Mouse (Mus musculus) liver, postnatal 0 days (tissue): ENCODE results near the gene Psmb8. TPM values are rescaled to one million over a fixed set of nuclear protein-coding genes. Genes with fewer than 3 reads are reported as not detected.

Experiments used
- ATAC-seq: fragments of 200-750 bp; cut with Nextera tagmentation; 2 replicates; pipeline ENCODE4 v1.8.0; 2017; ENCODE audit warnings: mild to moderate bottlenecking, moderate library complexity
- DNase-seq: peaks from one replicate; pipeline ENCODE4 v3.0.0-alpha.2; 2016
- H3K27ac ChIP-seq: fragments of 300-500 bp; sonication (generic); 2 replicates; pipeline ENCODE4 v1.5.1; 2014; ENCODE audit warnings: antibody characterized with exemption, moderate library complexity, mild to moderate bottlenecking, low read depth
- H3K27me3 ChIP-seq: fragments of 300-500 bp; sonication (generic); 2 replicates; pipeline ENCODE4 v1.6.1; 2014; ENCODE audit warnings: low read length, control low read depth, mixed read lengths; ENCODE audit not compliant: insufficient read depth
- H3K36me3 ChIP-seq: fragments of 300-500 bp; sonication (generic); replicated peaks from 2 replicates; pipeline ENCODE4 v1.6.1; 2014; ENCODE audit warnings: mild to moderate bottlenecking, control low read depth, low read length, moderate library complexity, mixed read lengths; ENCODE audit not compliant: insufficient read depth
- H3K4me1 ChIP-seq: fragments of 300-500 bp; sonication (generic); 2 replicates; pipeline ENCODE4 v1.6.1; 2014; ENCODE audit warnings: antibody characterized with exemption, mild to moderate bottlenecking, control low read depth; ENCODE audit not compliant: insufficient read depth
- H3K4me2 ChIP-seq: fragments of 300-500 bp; sonication (generic); 2 replicates; pipeline ENCODE4 v1.6.1; 2014; ENCODE audit warnings: low read depth, mild to moderate bottlenecking, low read length, moderate library complexity, mixed read lengths
- H3K4me3 ChIP-seq: fragments of 300-500 bp; sonication (generic); 2 replicates; pipeline ENCODE4 v1.5.1; 2014; ENCODE audit warnings: low read depth, low read length
- H3K9ac ChIP-seq: fragments of 300-500 bp; sonication (generic); replicated peaks from 2 replicates; pipeline ENCODE4 v1.6.1; 2014; ENCODE audit warnings: mild to moderate bottlenecking, moderate library complexity
- H3K9me3 ChIP-seq: fragments of 300-500 bp; sonication (generic); 2 replicates; pipeline ENCODE4 v1.6.1; 2016; ENCODE audit warnings: mild to moderate bottlenecking, control low read depth, low read length, mixed read lengths
- CTCF ChIP-seq: sonication (generic); IDR thresholded peaks from 2 replicates; pipeline ENCODE4 v1.5.1; 2016; ENCODE audit warnings: antibody characterized with exemption, low read depth
- EP300 ChIP-seq: IDR thresholded peaks from 2 replicates; pipeline ENCODE4 v1.6.1; 2016; ENCODE audit warnings: antibody characterized with exemption, low read depth, mild to moderate bottlenecking
- WGBS: fragments of 180-500 bp; shearing (Covaris S2); extraction: QIAGEN DNeasy Blood & Tissue Kit; methylation state at CpG from one replicate; pipeline ENCODE4 v1.1.7; 2014; ENCODE audit not compliant: insufficient replicate concordance; 5-methylcytosine and 5-hydroxymethylcytosine counted together
- polyA plus RNA-seq: library from polyadenylated mRNA; unstranded; fragments of >200 nt; fragmentation: Nextera tagmentation; extraction: Ambion mirVana; gene quantifications from 2 replicates; pipeline ENCODE4 v1.2.1, GENCODE M21; 2015

The Psmb8 gene
- polyA plus RNA-seq, 1 experiment from 2014 or later, result 49.7 TPM

GRCm38 (mm10) chr17:34179913-34180859 is 17.3 kb upstream of the Psmb8 start:
- Histone ChIP-seq H3K9ac (no peak overlapping the region), H3K4me2 (no peak overlapping the region), H3K4me3 (no peak overlapping the region), H3K27me3 (no peaks in the 10 kb centered on the region), H3K9me3 (no peaks in the 10 kb centered on the region), H3K27ac (no peak overlapping the region), H3K4me1 (peaks cover 6% of the 10 kb centered on the region; the same call in 1 of the 2 replicates), H3K36me3 (no peaks in the 10 kb centered on the region)
- DNase-seq (no peak), ATAC-seq (peak; percentile 74)
- TF ChIP-seq CTCF, result no peak
- TF ChIP-seq EP300, result no peak; the same call in 1 of the 2 replicates
- WGBS, result 56% methylated on average over 13 of the region's 13 CpGs

GRCm38 (mm10) chr17:34183564-34184219 is 13.8 kb upstream of the Psmb8 start:
- Histone ChIP-seq H3K4me1 (peaks cover 18% of the 10 kb centered on the region), H3K27ac (no peak overlapping the region), H3K9me3 (no peaks in the 10 kb centered on the region), H3K4me2 (no peak overlapping the region), H3K27me3 (no peaks in the 10 kb centered on the region), H3K36me3 (no peaks in the 10 kb centered on the region), H3K4me3 (no peak overlapping the region), H3K9ac (no peak overlapping the region)
- 61% methylated on average over 15 of the region's 15 CpGs for WGBS
- no peak for TF ChIP-seq EP300
- TF ChIP-seq CTCF, result no peak
- no peak for ATAC-seq
- no peak for DNase-seq

GRCm38 (mm10) chr17:34185526-34185925 is 12.0 kb upstream of the Psmb8 start:
- Histone ChIP-seq H3K4me1 (peaks cover 22% of the 10 kb centered on the region), H3K27me3 (no peaks in the 10 kb centered on the region), H3K4me2 (no peak overlapping the region), H3K27ac (no peak overlapping the region), H3K9me3 (no peaks in the 10 kb centered on the region), H3K36me3 (peaks cover 10% of the 10 kb centered on the region; the same call in 1 of the 2 replicates), H3K4me3 (no peak overlapping the region), H3K9ac (no peak overlapping the region)
- 84% methylated on average over 9 of the region's 9 CpGs for WGBS
- TF ChIP-seq CTCF (no peak), EP300 (no peak)
- no peak for DNase-seq
- ATAC-seq, result no peak

GRCm38 (mm10) chr17:34186885-34187260 is 10.6 kb upstream of the Psmb8 start:
- Histone ChIP-seq H3K4me2 (peak overlapping the region; percentile 95), H3K27me3 (no peaks in the 10 kb centered on the region), H3K9me3 (no peaks in the 10 kb centered on the region), H3K27ac (peak overlapping the region; percentile 79), H3K4me1 (peaks cover 16% of the 10 kb centered on the region), H3K36me3 (peaks cover 19% of the 10 kb centered on the region; the same call in 1 of the 2 replicates), H3K4me3 (peak overlapping the region; percentile 72), H3K9ac (peak overlapping the region; percentile 77)
- ATAC-seq, result peak; percentile 28
- TF ChIP-seq EP300 (no peak), CTCF (no peak)
- no peak for DNase-seq
- WGBS, result under 1% methylated on average over 14 of the region's 14 CpGs

GRCm38 (mm10) chr17:34187261-34187916 is 10.1 kb upstream of the Psmb8 start, which contains the start of the genes Tap1 and Psmb9:
Gene Tap1 (plus strand): TSS chr17:34187553.
Gene Psmb9 (minus strand): TSS chr17:34187764.
- WGBS, result under 1% methylated on average over 46 of the region's 46 CpGs
- Histone ChIP-seq H3K27ac (peak within 1 kb of the TSS; percentile 79), H3K4me2 (peak within 1 kb of the TSS; percentile 95), H3K27me3 (no peaks in the 10 kb centered on the region), H3K36me3 (peaks cover 21% of the 10 kb centered on the region), H3K9ac (peak within 1 kb of the TSS; percentile 77), H3K4me3 (peak within 1 kb of the TSS; percentile 72), H3K9me3 (no peaks in the 10 kb centered on the region), H3K4me1 (peaks cover 16% of the 10 kb centered on the region)
- ATAC-seq (peak; percentile 94), DNase-seq (peak; percentile 98)
- TF ChIP-seq CTCF (no peak), EP300 (no peak)
